Mouse (Mus musculus): ENCODE measurements around the gene Vasp.

The Vasp gene

DNA sequence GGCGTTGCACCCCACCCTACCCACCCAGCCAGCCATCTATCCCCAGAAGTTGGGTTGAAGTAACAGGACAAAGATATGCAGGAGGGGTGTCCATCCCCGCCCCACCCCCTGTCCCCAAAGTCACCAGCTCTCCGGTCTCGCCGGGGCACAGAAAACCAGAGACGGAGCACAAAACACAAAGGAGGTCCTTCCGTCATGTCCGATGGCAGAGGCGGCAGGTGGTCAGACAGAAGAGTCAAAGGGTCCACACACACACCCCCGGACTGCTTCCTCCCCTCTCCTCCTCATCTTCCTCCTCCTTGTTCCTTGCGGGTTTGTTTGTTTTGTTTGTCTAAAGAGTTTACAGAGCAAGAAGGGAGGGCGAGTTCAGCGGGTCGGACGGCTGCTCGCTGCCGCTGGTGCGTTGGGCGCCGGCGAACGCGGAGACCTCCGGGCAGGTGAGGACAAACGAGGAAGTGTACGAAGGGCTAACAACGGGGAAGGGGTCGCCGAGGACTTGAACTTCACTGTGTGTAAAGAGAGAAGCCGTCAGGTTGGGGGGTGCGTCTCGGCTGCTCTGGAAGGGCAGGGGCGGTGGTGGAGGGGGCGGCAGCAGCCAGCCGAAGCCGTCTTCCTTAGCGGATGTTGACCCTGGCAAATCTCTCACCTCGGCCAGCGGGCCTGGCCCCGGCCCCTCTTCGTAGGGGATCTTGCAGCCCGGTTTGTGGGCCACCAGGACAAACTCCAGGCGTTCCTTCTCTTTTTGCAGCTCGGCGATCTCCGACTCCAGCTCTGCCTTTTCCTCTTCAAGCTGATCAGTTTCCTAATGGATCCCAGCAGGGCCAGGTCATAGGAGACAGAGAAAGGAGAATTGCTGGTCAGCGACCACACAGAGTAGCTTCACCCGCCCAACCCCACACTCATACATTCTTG, 33.1 kb upstream of the Vasp start:
- in situ Hi-C loops (cut with MboI, MseI): loop anchor here (5.0 kb wide), 1 partner anchor 38 kb away; the partner anchor contains the start of gene Ercc1

DNA sequence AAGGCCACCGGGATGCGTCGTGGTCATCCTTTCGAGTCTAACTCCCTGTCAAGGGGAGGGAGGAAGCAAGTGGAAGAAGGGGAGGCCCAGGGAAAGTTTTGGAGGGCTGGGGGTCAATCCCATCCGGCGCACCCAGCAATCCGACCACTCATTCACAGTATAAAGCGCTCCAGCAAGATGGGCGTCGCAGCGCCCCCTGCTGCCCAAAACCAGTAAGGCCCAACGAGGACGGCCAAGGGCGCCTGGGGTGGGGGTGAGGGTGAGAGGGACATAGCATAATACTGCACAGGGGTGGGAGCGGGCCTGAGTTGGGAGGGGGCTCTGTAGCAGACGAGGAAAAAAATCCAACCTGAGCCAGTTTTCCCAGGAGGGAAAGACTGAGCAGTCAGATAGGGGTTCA, 32.2 kb upstream of the Vasp start:
- in situ Hi-C loops (cut with MboI, MseI): no loop called here

- in situ Hi-C loops (cut with MboI, MseI): no loop called here
Observed at GRCm38 (mm10) chr7:19303046-19303305, 31.4 kb upstream of the Vasp start.

GRCm38 (mm10) chr7:19302264-19303045, 30.8 kb upstream of the Vasp start:
- in situ Hi-C loops (cut with MboI, MseI): no loop called here

- in situ Hi-C loops (cut with MboI, MseI): no loop called here
Observed at GRCm38 (mm10) chr7:19301461-19302263, 30.0 kb upstream of the Vasp start.

DNA sequence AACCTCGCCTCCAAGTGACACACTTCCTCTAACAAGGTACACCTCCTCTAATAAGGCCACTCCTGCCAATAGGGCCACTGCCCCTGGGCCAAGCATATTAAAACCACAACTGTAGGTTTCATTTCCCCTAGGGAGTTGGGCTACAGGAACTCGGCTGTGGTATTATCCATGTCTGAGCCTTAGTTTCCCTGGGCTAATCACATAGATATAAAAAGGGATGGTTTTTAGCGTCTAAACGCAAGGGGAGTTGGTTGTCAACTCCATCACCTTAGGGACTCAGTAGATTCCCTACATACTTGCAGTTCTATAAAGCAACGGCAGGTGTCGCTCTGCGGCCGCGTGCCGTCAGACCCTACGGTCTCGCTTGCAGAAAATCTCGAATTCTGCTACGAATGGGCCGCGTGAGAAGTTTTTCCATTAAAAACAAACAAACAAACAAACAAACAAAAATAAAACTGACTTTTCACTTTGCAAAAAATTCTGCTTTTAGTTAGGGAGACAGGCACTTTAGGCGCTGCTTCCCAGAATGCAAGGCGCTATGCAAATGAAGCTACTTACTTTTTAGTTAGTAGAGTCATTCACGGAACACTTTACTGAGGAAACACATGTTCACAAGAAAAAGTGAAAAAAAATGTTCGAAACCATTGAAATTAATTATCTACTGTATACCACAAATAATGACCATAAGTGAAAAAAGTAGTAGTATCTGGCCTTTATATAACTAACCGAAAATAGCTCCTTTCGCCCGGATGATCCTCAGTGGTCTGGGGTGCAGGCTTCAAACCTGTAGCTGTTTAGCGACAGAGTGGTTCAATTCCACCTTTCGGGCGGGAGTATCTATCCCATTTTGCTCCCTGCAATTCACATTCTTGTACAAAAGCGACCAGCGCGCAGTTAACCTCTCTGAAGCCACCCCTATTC, 29.1 kb upstream of the Vasp start:
- in situ Hi-C loops (cut with MboI, MseI): no loop called here

DNA sequence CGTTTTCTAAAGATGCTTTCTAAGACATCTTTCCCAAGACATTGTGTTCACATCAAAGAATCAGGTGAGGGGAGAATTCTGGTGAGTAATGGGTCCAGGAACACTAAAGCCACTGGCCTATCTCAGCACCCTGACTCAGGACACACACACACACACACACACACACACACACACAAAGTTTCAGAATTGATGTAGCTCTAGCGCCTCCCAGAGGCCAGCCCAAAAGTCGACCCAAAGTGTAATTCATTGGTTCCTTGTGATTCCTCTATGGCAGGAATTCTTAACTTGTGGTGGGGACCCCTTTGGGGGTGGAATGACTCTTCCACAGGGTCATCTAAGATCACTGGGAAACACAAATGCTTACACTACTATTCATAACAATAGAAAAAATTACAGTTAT, 27.6 kb upstream of the Vasp start:
- in situ Hi-C loops (cut with MboI, MseI): no loop called here

- in situ Hi-C loops (cut with MboI, MseI): no loop called here
Observed at GRCm38 (mm10) chr7:19297794-19298193, 26.2 kb upstream of the Vasp start.

DNA sequence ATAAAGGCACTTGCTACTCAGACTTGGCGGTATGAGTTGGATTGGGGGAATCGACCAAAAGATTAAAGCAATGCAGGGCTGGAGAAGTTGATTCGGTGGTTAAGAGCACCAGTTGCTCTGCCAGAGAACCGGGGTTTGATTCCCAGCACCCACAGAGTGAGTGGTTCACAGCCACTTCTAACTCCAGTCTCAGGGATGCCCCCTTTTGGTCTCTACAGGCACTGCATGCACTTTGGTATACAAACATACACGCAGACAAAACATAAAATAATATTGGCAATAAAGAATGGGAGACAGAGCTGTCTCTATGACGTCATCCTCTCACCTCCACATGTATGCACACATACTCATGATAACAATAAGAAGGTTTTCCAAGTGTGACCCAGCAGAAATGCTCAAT, 25.4 kb upstream of the Vasp start:
- in situ Hi-C loops (cut with MboI, MseI): no loop called here

- in situ Hi-C loops (cut with MboI, MseI): no loop called here
Observed at GRCm38 (mm10) chr7:19295503-19296185, 24.0 kb upstream of the Vasp start.

DNA sequence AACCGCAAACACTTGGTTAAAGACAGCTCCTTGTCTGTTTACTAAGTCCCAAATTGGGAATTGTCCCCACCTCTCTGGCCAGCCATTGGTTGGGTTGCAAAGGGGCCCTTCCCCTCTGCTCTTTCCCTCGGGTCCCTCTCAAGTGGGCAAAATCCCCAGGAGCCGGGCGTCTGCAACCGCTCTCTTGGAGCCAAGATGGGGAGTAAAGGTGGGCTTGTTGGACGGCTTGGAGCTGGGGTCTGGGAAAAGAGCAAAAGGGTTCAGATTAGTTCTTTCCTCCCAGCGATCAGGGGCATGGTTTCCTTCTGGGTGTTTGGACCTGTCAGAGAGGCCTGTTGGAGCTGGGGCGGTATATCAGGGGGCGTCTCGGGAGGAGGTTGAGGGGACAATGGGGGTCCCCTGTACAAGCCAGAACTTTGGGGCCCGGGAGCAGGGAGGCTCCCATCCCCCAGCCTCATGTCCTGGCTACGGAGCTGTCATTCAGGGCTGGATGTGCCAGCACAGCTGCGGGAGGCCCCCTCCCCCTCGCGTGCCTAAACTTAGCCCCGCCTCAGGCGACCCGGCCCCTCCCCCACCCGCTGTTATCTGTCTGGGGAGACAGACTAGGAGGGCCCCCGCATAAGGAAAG, 19.5 kb upstream of the Vasp start:
- in situ Hi-C loops (cut with MboI, MseI): no loop called here

- in situ Hi-C loops (cut with MboI, MseI): loop anchor here (5.0 to 10.0 kb wide), 2 partner anchors 52 to 120 kb away; partner anchors contain the start of gene Gipr
Observed at GRCm38 (mm10) chr7:19284763-19285162, 13.1 kb upstream of the Vasp start.

GRCm38 (mm10) chr7:19283406-19283804, 11.8 kb upstream of the Vasp start:
- in situ Hi-C loops (cut with MboI, MseI): loop anchor here (5.0 to 10.0 kb wide), 2 partner anchors 51 to 119 kb away; partner anchors contain the start of gene Gipr

DNA sequence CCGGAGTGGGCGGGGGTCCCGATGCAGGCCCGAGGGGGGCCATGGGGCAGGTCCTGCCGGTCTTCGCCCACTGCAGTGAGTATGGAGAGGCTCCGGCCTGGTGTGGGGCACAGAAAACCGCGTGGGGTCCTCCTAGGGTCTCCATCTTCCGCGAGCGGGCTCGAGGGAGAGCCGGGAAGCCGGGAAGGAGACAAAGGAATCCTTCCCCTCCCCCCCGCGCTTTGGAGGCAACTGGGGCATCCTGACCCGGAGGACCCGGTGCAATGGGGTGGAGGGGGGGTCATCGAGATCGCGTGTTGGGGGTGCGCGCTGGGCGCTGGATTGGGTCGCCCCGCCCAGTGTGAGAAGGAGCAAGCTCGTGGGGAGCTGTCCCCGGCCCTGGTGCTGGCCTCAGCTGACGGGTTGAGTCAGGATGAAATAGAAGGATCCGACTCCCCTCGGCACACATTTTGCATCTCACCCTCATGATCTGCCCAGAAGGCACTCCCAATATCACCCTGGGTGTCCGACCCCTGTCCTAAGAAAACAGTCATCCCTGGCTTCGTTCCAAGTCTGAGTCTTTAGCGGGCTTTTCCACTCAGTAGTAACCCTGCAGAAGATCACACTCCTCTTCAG, 11.3 kb upstream of the Vasp start:
- in situ Hi-C loops (cut with MboI, MseI): loop anchor here (5.0 to 10.0 kb wide), 2 partner anchors 51 to 118 kb away; partner anchors contain the start of gene Gipr

GRCm38 (mm10) chr7:19282385-19282784, 10.8 kb upstream of the Vasp start, which contains the start of gene Rtn2:
Rtn2 (plus strand) TSS chr7:19282624.
- in situ Hi-C loops (cut with MboI, MseI): loop anchor here (5.0 to 10.0 kb wide), 2 partner anchors 50 to 118 kb away; partner anchors contain the start of gene Gipr

DNA sequence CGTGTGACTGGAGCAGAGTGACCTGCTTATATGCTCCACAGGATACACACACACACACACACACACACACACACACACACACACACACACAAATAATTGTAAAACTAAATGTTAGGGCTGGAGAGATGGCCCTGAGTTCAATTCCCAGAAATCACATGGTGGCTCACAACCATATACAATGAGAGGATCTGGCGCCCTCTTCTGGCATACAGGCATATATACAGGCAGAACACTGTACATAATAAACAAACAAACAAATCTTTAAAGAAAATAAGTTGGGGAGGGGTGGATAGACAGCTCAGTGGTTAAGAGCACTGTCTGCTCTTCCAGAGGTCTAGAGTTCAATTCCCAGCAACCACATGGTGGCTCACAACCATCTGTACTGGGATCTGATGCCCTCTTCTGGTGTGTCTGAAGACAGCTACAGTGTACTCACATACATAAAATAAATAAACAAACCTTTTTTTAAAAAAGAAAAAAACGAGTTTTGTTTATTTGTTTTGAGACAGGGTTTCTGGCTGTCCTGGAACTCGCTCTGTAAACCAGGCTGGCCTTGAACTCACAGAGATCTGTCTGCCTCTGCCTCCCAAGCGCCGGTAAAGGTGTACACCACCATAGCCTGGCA, 10.2 kb upstream of the Vasp start:
- in situ Hi-C loops (cut with MboI, MseI): loop anchor here (5.0 to 10.0 kb wide), 2 partner anchors 49 to 117 kb away; partner anchors contain the start of gene Gipr

GRCm38 (mm10) chr7:19279581-19280114, 8.0 kb upstream of the Vasp start, which contains the start of gene Ppm1n:
Ppm1n (minus strand) TSS chr7:19280064.
- in situ Hi-C loops (cut with MboI, MseI): loop anchor here (5.0 to 10.0 kb wide), 2 partner anchors 47 to 115 kb away; partner anchors contain the start of gene Gipr

- in situ Hi-C loops (cut with MboI, MseI): no loop called here
Observed at GRCm38 (mm10) chr7:19279052-19279451, 7.4 kb upstream of the Vasp start.

Data from T-helper 2 cell (primary cell).